Mouse (Mus musculus): ENCODE results near the gene Knl1. TPM values are rescaled to one million over a fixed set of nuclear protein-coding genes. Genes with fewer than 3 reads are reported as not detected.

The Knl1 gene
- total and polyA plus RNA-seq, 3 experiments, result 18.6 to 160 (median 23.2) TPM

GRCm38 (mm10) chr2:119023154-119023660, 23.7 kb upstream of the Knl1 start:
- Histone ChIP-seq H3K9me3 (replicated peaks; ENCODE audit: insufficient read depth, low read length) (no peaks in the 10 kb centered on the region), H3K4me3 (ENCODE audit: control insufficient read depth in 1 of 2, insufficient read depth in 1 of 2, low read depth in 2 of 2, low read length in 2 of 2) (no peak overlapping the region), H3K9ac (ENCODE audit: control insufficient read depth, low read depth, low read length, poor library complexity, severe bottlenecking) (no peak overlapping the region), H3K27ac (ENCODE audit: control insufficient read depth, low read depth, low read length) (no peak overlapping the region), H3K79me2 (ENCODE audit: control insufficient read depth, insufficient read depth, low read length, poor library complexity) (peaks cover 1% of the 10 kb centered on the region), H3K36me3 (ENCODE audit: control insufficient read depth in 1 of 2, insufficient read depth in 2 of 2, low read length in 2 of 2) (peaks cover 2 to 30% of the 10 kb centered on the region in 2 experiments), H3K27me3 (ENCODE audit: control insufficient read depth in 1 of 2, insufficient read depth in 2 of 2, low read length in 2 of 2) (no peaks in the 10 kb centered on the region), H3K4me1 (ENCODE audit: control insufficient read depth in 1 of 2, insufficient read depth in 2 of 2, low read length in 2 of 2) (peaks cover 7 to 15% of the 10 kb centered on the region in 2 experiments)
- no peak for DNase-seq (ENCODE audit: low read depth, low spot score)
- TF ChIP-seq HCFC1 (IDR thresholded peaks at IDR 0.05; ENCODE audit: low read depth, low read length) (no peak), POLR2AphosphoS2 (IDR thresholded peaks at IDR 0.05; ENCODE audit: low read length) (no peak), SIN3A (IDR thresholded peaks at IDR 0.05; ENCODE audit: low read length) (no peak), UBTF (IDR thresholded peaks at IDR 0.05; ENCODE audit: borderline replicate concordance, insufficient read depth, low read depth, low read length) (no peak), ZC3H11A (IDR thresholded peaks at IDR 0.05; ENCODE audit: low read depth, low read length) (no peak)

GRCm38 (mm10) chr2:119024536-119025238, 22.2 kb upstream of the Knl1 start:
- TF ChIP-seq ZNF384 (IDR thresholded peaks at IDR 0.05; ENCODE audit: low read depth, low read length) (peak; percentile 84), MYC (IDR thresholded peaks at IDR 0.05; ENCODE audit: low read depth, low read length) (0 out of 2 replicates have a peak, but pooled peaks have one; percentile 14), TCF12 (IDR thresholded peaks at IDR 0.05; ENCODE audit: low read depth, low read length) (peak; percentile 92), RCOR1 (IDR thresholded peaks at IDR 0.05; ENCODE audit: low read depth, low read length) (peak; percentile 61; the same call in 1 of the 2 replicates), EP300 (IDR thresholded peaks at IDR 0.05; ENCODE audit: low read depth in 1 of 2, low read length in 2 of 2) (peak; percentile 91 to 96), MYB (IDR thresholded peaks at IDR 0.05; ENCODE audit: low read depth, low read length) (peak; percentile 85), MAFK (IDR thresholded peaks at IDR 0.05; ENCODE audit: borderline replicate concordance, low read depth, low read length) (no peak), USF1 (IDR thresholded peaks at IDR 0.05; ENCODE audit: low read depth, low read length) (peak; percentile 93), ZKSCAN1 (IDR thresholded peaks at IDR 0.05; ENCODE audit: low read depth, low read length) (no peak), TAL1 (IDR thresholded peaks at IDR 0.05; ENCODE audit: low read length) (peak; percentile 95), MAX (IDR thresholded peaks at IDR 0.05; ENCODE audit: low read length) (peak; percentile 88), USF2 (IDR thresholded peaks at IDR 0.05; ENCODE audit: borderline replicate concordance in 1 of 2, insufficient read depth in 1 of 2, low read depth in 1 of 2, low read length in 2 of 2) (peak; percentile 32 to 61; a peak in 1 of 4 replicates), ETS1 (IDR thresholded peaks at IDR 0.05; ENCODE audit: low read depth, low read length) (peak; percentile 83), NRF1 (IDR thresholded peaks at IDR 0.05; ENCODE audit: insufficient read depth, low read depth, low read length, poor library complexity, severe bottlenecking) (no peak), BHLHE40 (IDR thresholded peaks at IDR 0.05; ENCODE audit: borderline replicate concordance, low read depth, low read length) (peak; percentile 88; the same call in 1 of the 2 replicates), POLR2AphosphoS2 (IDR thresholded peaks at IDR 0.05; ENCODE audit: low read length) (no peak), SIN3A (IDR thresholded peaks at IDR 0.05; ENCODE audit: low read length) (peak; percentile 71), GATA1 (IDR thresholded peaks at IDR 0.05; ENCODE audit: low read depth, low read length) (peak; percentile 94), CTCF (IDR thresholded peaks at IDR 0.05 in 2 of 3, conservative IDR thresholded peaks at IDR 0.05 in 1 of 3; ENCODE audit: control insufficient read depth in 1 of 3, insufficient read depth in 1 of 3, low read depth in 2 of 3, low read length in 3 of 3, poor library complexity in 1 of 3, severe bottlenecking in 1 of 3) (peak in 2 of 3 experiments; percentile 18 to 21; a peak in 1 of 6 replicates), CHD1 (IDR thresholded peaks at IDR 0.05; ENCODE audit: low read depth, low read length) (no peak)
- Histone ChIP-seq H3K9me3 (replicated peaks; ENCODE audit: insufficient read depth, low read length) (no peaks in the 10 kb centered on the region), H3K27me3 (ENCODE audit: control insufficient read depth in 1 of 2, insufficient read depth in 2 of 2, low read length in 2 of 2) (no peaks in the 10 kb centered on the region), H3K27ac (ENCODE audit: control insufficient read depth, low read depth, low read length) (peak overlapping the region; percentile 95), H3K9ac (ENCODE audit: control insufficient read depth, low read depth, low read length, poor library complexity, severe bottlenecking) (peak overlapping the region; percentile 39), H3K4me1 (ENCODE audit: control insufficient read depth in 1 of 2, insufficient read depth in 2 of 2, low read length in 2 of 2) (peaks cover 7 to 23% of the 10 kb centered on the region in 2 experiments), H3K79me2 (ENCODE audit: control insufficient read depth, insufficient read depth, low read length, poor library complexity) (peaks cover 7% of the 10 kb centered on the region), H3K36me3 (ENCODE audit: control insufficient read depth in 1 of 2, insufficient read depth in 2 of 2, low read length in 2 of 2) (peaks cover 0 to 36% of the 10 kb centered on the region in 2 experiments), H3K4me3 (ENCODE audit: control insufficient read depth in 1 of 2, insufficient read depth in 1 of 2, low read depth in 2 of 2, low read length in 2 of 2) (peak overlapping the region in 1 of 2 experiments; percentile 10; a peak in 1 of 4 replicates)
- DNase-seq (ENCODE audit: low read depth, low spot score), result peak; percentile 91
